Mouse (Mus musculus) hindlimb bud, embryonic 11.5 days (tissue): Measurements from ENCODE around the gene Stard13.

ENCODE experiments used
- DNase-seq: peaks from one replicate; pipeline ENCODE4 v3.0.0-alpha.2; 2012; ENCODE audit warnings: low read depth, low spot score; ENCODE audit errors: extremely low spot score

Gene Stard13

GRCm38 (mm10) chr5:151183656-151184240 is 49.9 kb downstream of the Stard13 start:
- no peak for DNase-seq

- DNase-seq: no peak
These were observed 52.3 kb downstream of the Stard13 start for GRCm38 (mm10) chr5:151181288-151181687.

GRCm38 (mm10) chr5:151180176-151180785 is 53.4 kb downstream of the Stard13 start:
- DNase-seq: no peak

GRCm38 (mm10) chr5:151177171-151177570 is 56.5 kb downstream of the Stard13 start:
- DNase-seq: no peak

- DNase-seq: no peak
These were observed 57.7 kb downstream of the Stard13 start for GRCm38 (mm10) chr5:151175897-151176313.

- DNase-seq: no peak
These were observed 58.9 kb downstream of the Stard13 start for GRCm38 (mm10) chr5:151174485-151175460.

GRCm38 (mm10) chr5:151173774-151174173 is 59.9 kb downstream of the Stard13 start:
- no peak for DNase-seq

- no peak for DNase-seq
These were observed 63.4 kb downstream of the Stard13 start for GRCm38 (mm10) chr5:151170168-151170750.

GRCm38 (mm10) chr5:151168191-151168590 is 65.4 kb downstream of the Stard13 start:
- no peak for DNase-seq

- no peak for DNase-seq
These were observed 66.0 kb downstream of the Stard13 start for GRCm38 (mm10) chr5:151167641-151168040.

GRCm38 (mm10) chr5:151166266-151166665 is 67.4 kb downstream of the Stard13 start:
- no peak for DNase-seq

- no peak for DNase-seq
These were observed 68.1 kb downstream of the Stard13 start for GRCm38 (mm10) chr5:151165381-151166016.

GRCm38 (mm10) chr5:151164815-151165214 is 68.8 kb downstream of the Stard13 start:
- DNase-seq: no peak

- no peak for DNase-seq
These were observed 71.0 kb downstream of the Stard13 start for GRCm38 (mm10) chr5:151162642-151163041.

- DNase-seq: no peak
These were observed 78.4 kb downstream of the Stard13 start for GRCm38 (mm10) chr5:151155247-151155646.

GRCm38 (mm10) chr5:151154780-151155179 is 78.9 kb downstream of the Stard13 start:
- no peak for DNase-seq

GRCm38 (mm10) chr5:151154030-151154429 is 79.6 kb downstream of the Stard13 start:
- DNase-seq: no peak

- no peak for DNase-seq
These were observed 82.1 kb downstream of the Stard13 start for GRCm38 (mm10) chr5:151151549-151151948.

- no peak for DNase-seq
These were observed 84.1 kb downstream of the Stard13 start for GRCm38 (mm10) chr5:151149509-151149908.

- DNase-seq: no peak
These were observed 85.6 kb downstream of the Stard13 start for GRCm38 (mm10) chr5:151148079-151148478.

- no peak for DNase-seq
These were observed 87.8 kb downstream of the Stard13 start for GRCm38 (mm10) chr5:151145807-151146206.
